Mouse (Mus musculus) heart, embryonic 12.5 days (tissue): ENCODE results near the gene Grik4. TPM values are rescaled to one million over a fixed set of nuclear protein-coding genes. Genes with fewer than 3 reads are reported as not detected.

Source experiments
- ATAC-seq: fragments of 200-750 bp; cut with Nextera tagmentation; 2 replicates; pipeline ENCODE4 v1.8.0; 2017; ENCODE audit warnings: moderate TSS enrichment, moderate library complexity; ENCODE audit not compliant: insufficient number of reproducible peaks, low FRiP score
- H3K27ac ChIP-seq: fragments of 300-500 bp; sonication (generic); 2 replicates; pipeline ENCODE4 v1.5.1; 2016; ENCODE audit warnings: mild to moderate bottlenecking, moderate library complexity; ENCODE audit not compliant: poor library complexity, severe bottlenecking
- H3K27me3 ChIP-seq: fragments of 300-500 bp; sonication (generic); replicated peaks from 2 replicates; pipeline ENCODE4 v1.6.1; 2016; ENCODE audit warnings: mild to moderate bottlenecking, moderate library complexity
- H3K36me3 ChIP-seq: fragments of 300-500 bp; sonication (generic); 2 replicates; pipeline ENCODE4 v1.6.1; 2016; ENCODE audit warnings: mild to moderate bottlenecking, moderate library complexity
- H3K4me1 ChIP-seq: fragments of 300-500 bp; sonication (generic); replicated peaks from 2 replicates; pipeline ENCODE4 v1.6.1; 2016; ENCODE audit warnings: mild to moderate bottlenecking
- H3K4me2 ChIP-seq: fragments of 300-500 bp; sonication (generic); 2 replicates; pipeline ENCODE4 v1.6.1; 2016; ENCODE audit warnings: mild to moderate bottlenecking, moderate library complexity
- H3K4me3 ChIP-seq: fragments of 300-500 bp; sonication (generic); 2 replicates; pipeline ENCODE4 v1.5.1; 2016; ENCODE audit warnings: mild to moderate bottlenecking
- H3K9ac ChIP-seq: fragments of 300-500 bp; sonication (generic); 2 replicates; pipeline ENCODE4 v1.6.1; 2016; ENCODE audit warnings: mild to moderate bottlenecking, moderate library complexity
- H3K9me3 ChIP-seq: fragments of 300-500 bp; sonication (generic); replicated peaks from 2 replicates; pipeline ENCODE4 v1.6.1; 2016; ENCODE audit warnings: mild to moderate bottlenecking, moderate library complexity
- WGBS: fragments of 180-500 bp; shearing (Covaris S2); methylation state at CpG from one replicate; pipeline ENCODE4 v1.1.7; 2016; 5-methylcytosine and 5-hydroxymethylcytosine counted together
- polyA plus RNA-seq: library from polyadenylated mRNA; unstranded; fragments of >200 nt; fragmentation: Nextera tagmentation; extraction: Ambion mirVana; gene quantifications from 2 replicates; pipeline ENCODE4 v1.2.1, GENCODE M21; 2016

The Grik4 gene
- polyA plus RNA-seq, 1 experiment from 2014 or later: 0.42 TPM

DNA sequence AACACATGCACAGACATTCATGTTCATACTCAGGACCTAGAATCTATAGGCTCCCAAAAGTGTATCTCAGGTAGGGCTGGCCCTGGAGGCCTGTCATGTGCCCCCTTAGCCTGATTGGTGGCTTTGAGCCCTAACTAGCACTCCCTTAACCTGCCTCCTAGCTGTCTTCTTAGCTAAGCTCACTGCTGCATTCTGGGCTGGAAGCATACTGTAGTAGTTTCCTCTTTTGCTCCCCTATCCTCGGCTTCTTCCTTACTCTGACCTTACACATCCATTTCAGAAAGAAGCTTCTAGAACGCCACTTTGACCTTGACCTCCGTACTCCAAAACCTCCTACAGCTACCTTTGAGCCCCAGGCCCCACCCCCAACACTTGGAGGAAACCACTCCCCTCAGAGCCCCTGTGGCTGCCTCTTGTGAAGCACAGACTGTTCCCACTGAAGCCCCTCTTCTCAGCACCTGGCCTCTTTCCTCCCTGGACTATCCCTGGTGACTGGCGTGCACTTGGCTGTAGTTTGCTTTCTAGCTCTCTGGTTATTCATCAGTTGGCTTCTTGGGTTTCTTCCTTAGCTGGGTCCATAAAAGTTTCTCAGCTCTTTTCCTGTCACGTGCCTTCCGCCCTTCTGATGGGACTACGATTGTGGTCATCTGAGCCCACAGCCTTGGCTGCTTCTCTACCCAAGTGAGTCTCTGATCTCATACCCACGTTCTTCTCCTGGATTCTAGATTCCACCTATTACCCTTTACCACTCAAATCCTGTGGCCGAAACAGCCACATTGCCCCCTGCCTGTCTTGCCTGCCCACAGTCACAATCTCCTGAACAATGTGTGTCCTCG, 84.1 kb downstream of the Grik4 start:
- Histone ChIP-seq H3K4me2 (no peak overlapping the region), H3K27me3 (0 out of 2 replicates have a peak, but pooled peaks cover 11% of the 10 kb centered on the region), H3K36me3 (no peaks in the 10 kb centered on the region), H3K4me3 (no peak overlapping the region), H3K9me3 (no peaks in the 10 kb centered on the region), H3K27ac (no peak overlapping the region), H3K4me1 (peaks cover 2% of the 10 kb centered on the region; the same call in 1 of the 2 replicates), H3K9ac (no peak overlapping the region)
- ATAC-seq: no peak
- 72% methylated on average over 10 of the region's 10 CpGs for WGBS

DNA sequence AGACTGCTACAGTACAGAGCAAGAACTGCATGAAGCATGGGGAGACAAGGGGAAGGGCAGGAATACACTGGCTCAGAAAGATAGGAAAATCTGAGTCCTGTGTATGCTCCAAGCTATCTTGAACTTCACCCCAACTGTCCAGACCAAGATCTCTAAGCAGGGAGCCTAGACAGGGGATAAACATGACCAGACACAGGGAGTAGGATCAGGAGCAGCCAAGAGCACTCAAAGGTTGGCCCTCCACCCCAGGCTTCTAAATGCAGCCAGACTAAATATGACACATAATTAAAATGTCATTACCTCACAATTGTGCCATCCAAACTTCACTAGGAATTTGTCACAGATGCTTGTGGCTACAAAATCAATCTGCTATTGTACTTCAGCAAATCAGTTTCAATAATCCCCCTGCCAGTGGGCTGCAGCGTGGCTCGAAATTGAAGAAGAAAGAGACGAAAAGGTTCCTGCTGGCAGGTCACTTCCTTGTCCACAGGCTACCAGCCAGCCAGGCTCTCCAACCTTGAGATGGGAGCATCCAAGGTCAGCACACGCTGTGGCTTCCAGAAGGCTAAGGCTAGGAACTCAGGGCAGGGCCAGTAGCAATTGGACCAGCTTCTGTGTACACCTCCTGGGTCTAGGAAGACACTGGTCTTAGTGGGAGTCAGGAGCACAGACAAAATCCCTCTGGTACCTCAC, 85.1 kb downstream of the Grik4 start:
- no peaks in the 10 kb centered on the region for H3K36me3 ChIP-seq
- H3K9ac ChIP-seq: no peak overlapping the region
- no peaks in the 10 kb centered on the region for H3K9me3 ChIP-seq
- H3K4me1 ChIP-seq: no peaks in the 10 kb centered on the region
- 71% methylated on average over 4 of the region's 4 CpGs for WGBS
- ATAC-seq: no peak
- 0 out of 2 replicates have a peak, but pooled peaks cover 11% of the 10 kb centered on the region for H3K27me3 ChIP-seq
- no peak overlapping the region for H3K4me3 ChIP-seq
- H3K27ac ChIP-seq: no peak overlapping the region
- no peak overlapping the region for H3K4me2 ChIP-seq

DNA sequence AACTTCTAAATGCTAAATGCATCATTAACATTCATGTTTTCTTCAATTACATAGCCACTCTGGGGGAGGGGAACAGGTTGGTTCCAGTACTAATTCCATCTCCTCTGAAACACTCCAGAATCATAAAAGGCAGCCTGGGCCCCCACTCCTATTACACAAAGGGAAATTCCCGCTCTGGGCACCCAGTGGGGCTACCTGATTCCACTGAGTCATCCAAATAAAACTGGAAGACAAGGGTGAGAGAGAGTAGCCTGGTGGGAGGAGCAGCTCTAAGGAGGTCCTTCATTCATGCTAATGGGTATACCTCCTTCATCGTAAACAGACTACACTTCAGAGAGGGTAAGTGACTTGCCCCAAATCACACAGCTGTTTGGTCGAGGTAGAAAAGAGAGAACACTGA, 85.7 kb downstream of the Grik4 start:
- 0 out of 2 replicates have a peak, but pooled peaks cover 13% of the 10 kb centered on the region for H3K27me3 ChIP-seq
- no peaks in the 10 kb centered on the region for H3K9me3 ChIP-seq
- H3K9ac ChIP-seq: no peak overlapping the region
- WGBS: 52% methylated on average over 3 of the region's 3 CpGs
- no peak overlapping the region for H3K27ac ChIP-seq
- H3K4me2 ChIP-seq: no peak overlapping the region
- no peak overlapping the region for H3K4me3 ChIP-seq
- no peaks in the 10 kb centered on the region for H3K4me1 ChIP-seq
- no peaks in the 10 kb centered on the region for H3K36me3 ChIP-seq
- ATAC-seq: no peak

DNA sequence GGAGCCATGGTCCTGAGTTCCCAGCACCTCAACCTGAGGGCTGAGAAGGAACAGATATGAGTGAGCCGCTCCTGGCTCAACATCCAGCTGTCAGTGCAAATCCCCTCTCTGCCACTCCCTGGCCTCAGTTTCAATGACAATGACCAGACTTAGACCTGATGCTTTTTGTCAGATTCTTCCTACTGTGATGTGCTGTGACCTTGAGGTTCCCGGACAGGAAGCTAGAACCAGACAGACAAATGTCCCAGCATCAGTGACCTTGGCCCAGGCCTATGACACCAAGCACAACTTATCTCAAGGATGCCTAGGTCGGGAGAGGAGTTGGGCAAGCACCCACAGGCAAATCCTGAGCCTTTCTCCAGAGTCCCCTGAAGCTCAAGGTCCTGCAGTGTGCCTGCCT, 86.5 kb downstream of the Grik4 start:
- WGBS: 63% methylated on average over 3 of the region's 3 CpGs
- Histone ChIP-seq H3K36me3 (no peaks in the 10 kb centered on the region), H3K4me2 (no peak overlapping the region), H3K27me3 (0 out of 2 replicates have a peak, but pooled peaks cover 10% of the 10 kb centered on the region), H3K27ac (no peak overlapping the region), H3K4me1 (no peaks in the 10 kb centered on the region), H3K4me3 (no peak overlapping the region), H3K9ac (no peak overlapping the region), H3K9me3 (no peaks in the 10 kb centered on the region)
- no peak for ATAC-seq

DNA sequence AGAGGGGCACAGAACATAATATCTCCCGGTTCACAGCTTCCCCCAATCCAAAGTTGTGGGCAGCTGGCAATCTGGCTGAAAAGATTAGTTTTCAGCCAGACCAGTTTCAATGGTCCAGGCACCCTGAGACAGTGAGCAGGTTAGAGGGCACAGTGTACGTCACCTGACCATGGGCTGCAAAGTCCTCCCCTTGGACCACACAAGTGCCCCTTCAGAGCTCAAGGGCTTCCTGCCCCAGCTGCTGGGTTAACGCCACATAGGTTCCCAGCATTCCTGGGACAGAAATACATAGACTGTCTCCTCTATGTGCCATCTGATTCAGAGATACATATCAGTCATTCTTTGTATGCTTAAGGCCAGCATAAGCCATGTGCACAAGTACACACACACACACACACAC, 91.2 kb downstream of the Grik4 start:
- Histone ChIP-seq H3K4me1 (peaks cover 4% of the 10 kb centered on the region), H3K9me3 (no peaks in the 10 kb centered on the region), H3K9ac (no peak overlapping the region), H3K27me3 (peaks cover 14% of the 10 kb centered on the region; the same call in 1 of the 2 replicates), H3K36me3 (no peaks in the 10 kb centered on the region), H3K4me3 (no peak overlapping the region), H3K4me2 (no peak overlapping the region), H3K27ac (no peak overlapping the region)
- 76% methylated on average over 3 of the region's 3 CpGs for WGBS
- ATAC-seq: no peak

DNA sequence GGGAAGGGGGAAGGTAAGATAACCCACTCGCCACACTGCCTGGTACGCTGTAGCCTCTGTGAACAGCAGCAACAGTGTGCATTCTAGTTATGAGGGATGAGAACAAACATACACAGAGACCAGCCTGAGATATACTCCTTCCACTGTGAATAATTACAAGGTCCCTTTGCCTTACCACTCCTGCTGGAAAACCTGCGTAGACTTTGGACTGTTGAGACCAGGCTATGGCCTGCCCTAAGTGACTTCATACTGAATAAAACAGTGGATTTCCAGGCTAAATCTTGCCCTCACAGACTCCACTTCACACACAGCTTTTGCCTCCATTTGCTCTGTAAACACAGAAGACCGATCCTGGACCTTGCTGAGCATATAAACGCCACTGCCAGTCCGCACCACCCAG, 94.2 kb downstream of the Grik4 start:
- H3K9ac ChIP-seq: no peak overlapping the region
- WGBS: 78% methylated on average over 6 of the region's 6 CpGs
- H3K4me2 ChIP-seq: no peak overlapping the region
- H3K9me3 ChIP-seq: no peaks in the 10 kb centered on the region
- H3K4me1 ChIP-seq: peaks cover 12% of the 10 kb centered on the region
- ATAC-seq: no peak
- H3K4me3 ChIP-seq: no peak overlapping the region
- H3K36me3 ChIP-seq: no peaks in the 10 kb centered on the region
- H3K27me3 ChIP-seq: peaks cover 12% of the 10 kb centered on the region; the same call in 1 of the 2 replicates
- H3K27ac ChIP-seq: no peak overlapping the region

DNA sequence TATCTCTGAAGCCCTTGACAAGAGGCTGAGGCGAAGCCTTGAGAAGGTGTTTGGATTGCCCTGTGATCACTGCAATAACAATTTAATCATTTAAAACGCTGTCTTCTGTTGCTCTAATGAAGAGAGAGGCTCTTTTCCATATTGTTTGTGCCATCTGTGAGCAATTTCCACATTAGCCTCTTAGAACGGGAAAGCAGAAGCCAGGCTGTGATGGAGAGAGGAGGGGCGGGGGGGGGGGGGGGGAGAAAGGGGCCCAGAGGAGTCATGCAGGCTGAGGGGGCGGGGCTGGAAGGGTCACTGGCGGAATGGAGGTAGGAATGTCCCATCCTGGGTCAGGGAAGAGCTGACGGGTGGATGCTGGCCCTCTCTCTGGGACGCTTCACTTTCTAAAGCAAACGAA, 96.2 kb downstream of the Grik4 start:
- no peaks in the 10 kb centered on the region for H3K9me3 ChIP-seq

DNA sequence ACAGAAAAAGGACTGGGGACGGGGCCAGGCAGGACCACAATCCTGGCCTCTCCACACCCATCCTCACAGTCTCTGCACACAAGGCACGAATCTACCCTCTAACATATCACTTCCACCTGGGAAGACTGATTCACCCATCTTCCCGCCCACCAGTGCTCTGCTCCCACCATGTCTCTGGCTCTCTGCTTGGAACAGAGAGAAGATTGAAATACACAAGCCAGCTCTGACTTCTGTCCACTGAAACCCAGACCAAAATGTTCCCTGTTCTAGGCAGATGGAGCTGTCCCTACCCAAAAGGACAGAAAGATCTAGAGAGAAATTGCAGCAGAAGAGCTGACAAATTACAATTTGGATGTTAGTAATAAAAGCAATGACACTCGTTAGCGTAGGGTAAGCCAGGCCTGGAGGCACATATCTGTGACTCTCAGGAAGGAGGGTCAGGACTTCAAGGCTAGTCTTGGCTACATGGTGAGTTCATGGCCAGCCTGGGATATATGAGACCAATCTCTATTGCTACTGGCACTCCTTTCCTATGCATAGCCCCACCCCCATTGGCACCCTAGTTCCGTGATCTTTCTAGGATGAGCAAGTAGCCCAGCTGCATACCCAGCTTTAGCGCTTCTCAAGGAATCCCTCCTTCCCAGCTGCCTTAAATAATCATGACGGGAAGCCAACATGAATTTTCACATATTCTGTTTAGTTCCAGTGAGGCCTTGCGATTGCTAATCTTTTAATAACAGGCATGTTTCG, 97.4 kb downstream of the Grik4 start:
- no peak overlapping the region for H3K4me3 ChIP-seq
- no peak overlapping the region for H3K4me2 ChIP-seq
- no peaks in the 10 kb centered on the region for H3K36me3 ChIP-seq
- no peaks in the 10 kb centered on the region for H3K9me3 ChIP-seq
- peaks cover 21% of the 10 kb centered on the region; the same call in 1 of the 2 replicates for H3K27me3 ChIP-seq
- H3K27ac ChIP-seq: no peak overlapping the region
- no peak for ATAC-seq
- H3K9ac ChIP-seq: no peak overlapping the region
- H3K4me1 ChIP-seq: peaks cover 12% of the 10 kb centered on the region
- WGBS: 60% methylated on average over 10 of the region's 10 CpGs

More for the DNA sequence above, 96.2 kb downstream of the Grik4 start:
- no peak overlapping the region for H3K4me3 ChIP-seq
- 25% methylated on average over 8 of the region's 9 CpGs for WGBS
- H3K9ac ChIP-seq: no peak overlapping the region
- ATAC-seq: no peak
- no peaks in the 10 kb centered on the region for H3K36me3 ChIP-seq
- no peak overlapping the region for H3K4me2 ChIP-seq
- no peak overlapping the region for H3K27ac ChIP-seq
- peaks cover 9% of the 10 kb centered on the region; the same call in 1 of the 2 replicates for H3K27me3 ChIP-seq
- peaks cover 12% of the 10 kb centered on the region for H3K4me1 ChIP-seq

DNA sequence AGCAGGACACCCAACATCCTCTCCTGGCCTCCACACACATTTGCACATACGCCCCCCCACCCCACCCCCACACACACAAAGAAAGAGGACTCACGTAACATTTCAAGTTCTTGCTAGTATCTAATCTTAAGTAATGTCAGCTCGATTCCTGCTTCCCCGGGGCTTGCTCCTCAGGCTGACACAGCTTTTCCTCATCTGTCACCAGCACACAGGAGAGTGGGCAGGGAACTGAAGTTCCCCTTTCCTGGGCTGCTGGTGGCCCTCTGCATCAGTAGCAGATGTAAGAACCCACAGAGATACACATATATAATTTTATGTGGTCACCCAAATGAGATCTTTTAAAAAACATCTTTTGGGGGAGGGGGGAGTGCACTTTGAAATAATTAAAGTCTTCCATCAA, 98.2 kb downstream of the Grik4 start:
- Histone ChIP-seq H3K27ac (no peak overlapping the region), H3K36me3 (no peaks in the 10 kb centered on the region), H3K4me1 (peaks cover 12% of the 10 kb centered on the region), H3K9ac (no peak overlapping the region), H3K9me3 (no peaks in the 10 kb centered on the region), H3K27me3 (peaks cover 22% of the 10 kb centered on the region; the same call in 1 of the 2 replicates), H3K4me3 (no peak overlapping the region), H3K4me2 (no peak overlapping the region)
- no peak for ATAC-seq
- 16% methylated on average over 4 of the region's 4 CpGs for WGBS

DNA sequence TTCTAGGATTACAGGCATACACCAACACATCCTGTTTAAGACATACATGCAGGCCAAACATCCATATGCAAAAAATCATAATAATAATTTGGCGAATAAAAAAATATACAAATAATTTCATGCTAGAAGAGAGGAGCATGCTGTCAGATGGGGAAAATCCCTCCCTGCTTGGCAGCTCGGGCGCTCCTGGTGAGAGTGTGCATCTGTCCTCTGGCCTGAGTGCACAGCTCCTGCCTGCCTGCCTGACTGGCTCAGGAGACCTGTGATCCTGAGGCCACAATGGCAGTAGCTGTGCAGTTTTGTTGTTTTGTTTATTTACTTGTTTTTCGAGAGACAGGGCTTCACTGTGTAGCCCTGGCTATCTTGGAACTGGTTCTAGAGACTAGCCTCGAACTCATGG, 100.0 kb downstream of the Grik4 start:
- Histone ChIP-seq H3K27me3 (peaks cover 19% of the 10 kb centered on the region; the same call in 1 of the 2 replicates), H3K9ac (no peak overlapping the region), H3K9me3 (no peaks in the 10 kb centered on the region), H3K4me1 (peaks cover 12% of the 10 kb centered on the region), H3K4me2 (no peak overlapping the region), H3K36me3 (no peaks in the 10 kb centered on the region), H3K4me3 (no peak overlapping the region), H3K27ac (no peak overlapping the region)
- 78% methylated on average over 5 of the region's 5 CpGs for WGBS
- ATAC-seq: no peak

DNA sequence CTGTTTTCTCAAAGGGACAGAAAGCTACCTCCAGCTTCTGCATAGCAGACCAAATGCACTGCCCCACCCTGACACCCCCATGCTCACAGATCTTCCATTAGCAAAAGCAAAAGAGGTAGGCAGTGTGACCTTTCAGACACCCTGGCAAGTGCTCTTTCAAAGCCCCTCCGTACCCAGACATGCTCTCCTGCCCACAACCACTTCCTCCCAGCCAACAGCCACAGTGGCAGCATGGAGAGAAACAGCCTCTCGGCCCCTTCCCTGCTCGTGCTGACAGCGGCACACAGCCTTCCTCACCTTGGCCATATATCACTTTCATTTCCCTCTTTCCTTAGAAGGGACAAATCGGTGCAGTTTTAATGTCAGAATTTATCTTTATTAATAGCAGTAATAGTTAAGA, 106.0 kb downstream of the Grik4 start:
- H3K27me3 ChIP-seq: peaks cover 15% of the 10 kb centered on the region; the same call in 1 of the 2 replicates
- no peak for ATAC-seq
- 69% methylated on average over 5 of the region's 5 CpGs for WGBS
- H3K4me2 ChIP-seq: no peak overlapping the region
- no peak overlapping the region for H3K4me3 ChIP-seq
- H3K4me1 ChIP-seq: no peaks in the 10 kb centered on the region; the same call in none of the 2 replicates
- no peaks in the 10 kb centered on the region for H3K9me3 ChIP-seq
- no peak overlapping the region for H3K27ac ChIP-seq
- H3K36me3 ChIP-seq: no peaks in the 10 kb centered on the region
- no peak overlapping the region for H3K9ac ChIP-seq
